Mouse (Mus musculus): ENCODE data around the gene Ppp2r5c. TPM values are rescaled to one million over a fixed set of nuclear protein-coding genes. Genes with fewer than 3 reads are reported as not detected.
A peak's percentile ranks its signal among the peaks of the same experiment; 100 is the strongest.

Gene Ppp2r5c
- polyA plus RNA-seq, 1 experiment from 2014 or later, result 138 TPM

GRCm38 (mm10) chr12:110436638-110437366 is 10.1 kb upstream of the Ppp2r5c start:
- no peak for ATAC-seq
- no peak overlapping the region for H3K9ac ChIP-seq (ENCODE audit: low read length)
- 70% methylated on average over 9 of the region's 9 CpGs for WGBS

GRCm38 (mm10) chr12:110437367-110437703 is 9.6 kb upstream of the Ppp2r5c start:
- 57% methylated on average over 7 of the region's 7 CpGs for WGBS
- no peaks in the 10 kb centered on the region for H3K27me3 ChIP-seq (replicated peaks; ENCODE audit: control insufficient read depth, insufficient read depth, low read length)
- no peaks in the 10 kb centered on the region for H3K9me3 ChIP-seq (replicated peaks; ENCODE audit: control insufficient read depth, low read length)
- no peak overlapping the region for H3K4me3 ChIP-seq (ENCODE audit: low read depth, low read length)
- H3K36me3 ChIP-seq (ENCODE audit: control insufficient read depth, insufficient read depth, low read length), result no peaks in the 10 kb centered on the region
- no peaks in the 10 kb centered on the region for H3K4me1 ChIP-seq (ENCODE audit: control insufficient read depth, insufficient read depth, low read length)
- no peak overlapping the region for H3K27ac ChIP-seq (ENCODE audit: low read depth, low read length)
- ATAC-seq, result no peak
- no peak for DNase-seq (ENCODE audit: low spot score)
- no peak overlapping the region for H3K9ac ChIP-seq (ENCODE audit: low read length)
- no peak overlapping the region for H3K4me2 ChIP-seq (ENCODE audit: low read length)

More at GRCm38 (mm10) chr12:110436638-110437366, 10.1 kb upstream of the Ppp2r5c start:
- no peaks in the 10 kb centered on the region for H3K9me3 ChIP-seq (replicated peaks; ENCODE audit: control insufficient read depth, low read length)
- no peak overlapping the region for H3K27ac ChIP-seq (ENCODE audit: low read depth, low read length)
- H3K4me3 ChIP-seq (ENCODE audit: low read depth, low read length), result no peak overlapping the region
- no peaks in the 10 kb centered on the region for H3K27me3 ChIP-seq (replicated peaks; ENCODE audit: control insufficient read depth, insufficient read depth, low read length)
- no peaks in the 10 kb centered on the region for H3K36me3 ChIP-seq (ENCODE audit: control insufficient read depth, insufficient read depth, low read length)
- H3K4me2 ChIP-seq (ENCODE audit: low read length), result no peak overlapping the region
- H3K4me1 ChIP-seq (ENCODE audit: control insufficient read depth, insufficient read depth, low read length), result no peaks in the 10 kb centered on the region
- DNase-seq (ENCODE audit: low spot score), result no peak

DNA sequence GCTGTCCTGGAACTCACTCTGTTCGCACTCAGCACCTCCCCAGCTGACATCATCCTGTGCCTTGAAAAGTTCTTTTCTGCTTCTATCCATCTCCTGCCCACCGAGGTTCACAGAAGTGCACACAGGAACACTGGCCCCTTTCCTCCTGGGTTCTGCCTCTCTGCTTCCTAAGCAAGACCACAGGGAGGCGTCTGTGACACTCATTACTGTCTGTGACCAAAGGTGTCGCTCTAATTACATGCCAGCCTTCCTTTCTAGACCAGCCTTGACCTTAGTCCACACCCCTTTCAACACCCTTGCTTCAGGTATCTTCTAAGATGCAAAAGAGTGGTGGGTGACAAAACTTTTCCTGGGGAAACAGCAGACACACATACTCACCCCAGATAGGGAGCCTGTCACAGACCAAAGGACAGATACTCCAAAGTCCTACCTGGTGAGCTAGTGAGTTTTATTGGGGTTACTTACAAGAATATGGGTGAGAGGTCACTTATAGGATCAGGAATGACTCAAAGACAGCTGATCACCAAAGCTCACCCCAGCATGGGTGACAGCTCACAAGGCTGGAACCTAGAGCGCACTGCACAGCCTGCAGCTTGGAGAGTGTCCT is 8.4 kb upstream of the Ppp2r5c start:
- Histone ChIP-seq H3K4me1 (ENCODE audit: control insufficient read depth, insufficient read depth, low read length) (no peaks in the 10 kb centered on the region), H3K27me3 (replicated peaks; ENCODE audit: control insufficient read depth, insufficient read depth, low read length) (no peaks in the 10 kb centered on the region), H3K9ac (ENCODE audit: low read length) (no peak overlapping the region), H3K36me3 (ENCODE audit: control insufficient read depth, insufficient read depth, low read length) (no peaks in the 10 kb centered on the region), H3K4me2 (ENCODE audit: low read length) (no peak overlapping the region), H3K9me3 (replicated peaks; ENCODE audit: control insufficient read depth, low read length) (no peaks in the 10 kb centered on the region), H3K4me3 (ENCODE audit: low read depth, low read length) (no peak overlapping the region), H3K27ac (ENCODE audit: low read depth, low read length) (no peak overlapping the region)
- DNase-seq (ENCODE audit: low spot score) (no peak), ATAC-seq (no peak)
- WGBS, result 44% methylated on average over 5 of the region's 5 CpGs

GRCm38 (mm10) chr12:110442238-110442637 is 4.7 kb upstream of the Ppp2r5c start:
- Histone ChIP-seq H3K9me3 (replicated peaks; ENCODE audit: control insufficient read depth, low read length) (no peaks in the 10 kb centered on the region), H3K9ac (ENCODE audit: low read length) (no peak overlapping the region), H3K36me3 (ENCODE audit: control insufficient read depth, insufficient read depth, low read length) (no peaks in the 10 kb centered on the region), H3K4me1 (ENCODE audit: control insufficient read depth, insufficient read depth, low read length) (peaks cover 4% of the 10 kb centered on the region; the same call in 1 of the 2 replicates), H3K27me3 (replicated peaks; ENCODE audit: control insufficient read depth, insufficient read depth, low read length) (no peaks in the 10 kb centered on the region), H3K4me2 (ENCODE audit: low read length) (no peak overlapping the region), H3K27ac (ENCODE audit: low read depth, low read length) (no peak overlapping the region), H3K4me3 (ENCODE audit: low read depth, low read length) (no peak overlapping the region)
- 83% methylated on average over 2 of the region's 2 CpGs for WGBS
- DNase-seq (ENCODE audit: low spot score) (no peak), ATAC-seq (no peak)

DNA sequence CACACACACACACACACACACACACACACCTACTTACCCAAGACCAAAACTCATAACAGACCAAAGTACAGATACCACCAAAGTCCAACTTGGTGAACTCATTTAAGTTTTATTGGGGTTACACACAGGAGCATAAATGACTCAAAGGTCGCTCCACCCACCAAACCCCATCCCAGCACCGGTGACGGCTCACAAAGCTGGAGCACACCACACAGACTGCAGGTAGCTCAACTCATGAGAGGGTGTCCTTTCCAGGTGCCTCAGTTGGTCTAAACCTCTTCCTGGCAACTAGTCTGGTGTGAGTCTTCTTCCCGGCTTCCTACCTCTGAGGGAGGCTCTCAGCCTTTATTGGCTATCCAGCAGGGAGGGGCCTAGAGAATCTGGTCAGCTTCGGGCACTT is 2.4 kb upstream of the Ppp2r5c start:
- no peaks in the 10 kb centered on the region for H3K9me3 ChIP-seq (replicated peaks; ENCODE audit: control insufficient read depth, low read length)
- ATAC-seq, result no peak
- no peak overlapping the region for H3K9ac ChIP-seq (ENCODE audit: low read length)
- H3K27me3 ChIP-seq (replicated peaks; ENCODE audit: control insufficient read depth, insufficient read depth, low read length), result no peaks in the 10 kb centered on the region
- H3K4me3 ChIP-seq (ENCODE audit: low read depth, low read length), result no peak overlapping the region
- H3K4me1 ChIP-seq (ENCODE audit: control insufficient read depth, insufficient read depth, low read length), result peaks cover 8% of the 10 kb centered on the region
- H3K4me2 ChIP-seq (ENCODE audit: low read length), result no peak overlapping the region
- no peaks in the 10 kb centered on the region for H3K36me3 ChIP-seq (ENCODE audit: control insufficient read depth, insufficient read depth, low read length)
- no peak overlapping the region for H3K27ac ChIP-seq (ENCODE audit: low read depth, low read length)
- WGBS, result 81% methylated on average over 5 of the region's 5 CpGs
- no peak for DNase-seq (ENCODE audit: low spot score)

DNA sequence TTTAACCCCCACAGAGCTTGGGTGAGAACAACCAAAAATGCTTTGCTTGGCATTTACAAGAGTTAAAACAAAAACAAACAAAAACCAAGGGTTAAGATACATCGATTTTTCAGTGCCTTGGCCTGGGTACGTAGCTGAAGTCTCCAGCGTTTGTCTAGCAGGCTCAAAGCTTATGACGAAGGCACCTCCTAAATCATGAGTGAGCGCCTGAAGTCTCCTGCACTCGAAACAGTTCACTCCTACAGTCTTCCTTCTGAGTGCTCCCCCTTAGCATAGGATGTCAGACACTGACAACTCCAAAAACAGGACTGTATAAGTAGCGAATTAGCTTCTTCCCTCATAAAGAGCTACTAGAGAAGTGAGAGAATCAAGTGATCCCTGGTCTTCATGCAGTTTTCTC is 1.1 kb upstream of the Ppp2r5c start:
- Histone ChIP-seq H3K27ac (ENCODE audit: low read depth, low read length) (no peak overlapping the region; the same call in 1 of the 2 replicates), H3K4me1 (ENCODE audit: control insufficient read depth, insufficient read depth, low read length) (peaks cover 8% of the 10 kb centered on the region), H3K4me2 (ENCODE audit: low read length) (peak overlapping the region; percentile 72), H3K4me3 (ENCODE audit: low read depth, low read length) (peak overlapping the region; percentile 79), H3K36me3 (ENCODE audit: control insufficient read depth, insufficient read depth, low read length) (0 out of 2 replicates have a peak, but pooled peaks cover 4% of the 10 kb centered on the region), H3K9ac (ENCODE audit: low read length) (peak overlapping the region; percentile 64), H3K27me3 (replicated peaks; ENCODE audit: control insufficient read depth, insufficient read depth, low read length) (no peaks in the 10 kb centered on the region), H3K9me3 (replicated peaks; ENCODE audit: control insufficient read depth, low read length) (no peaks in the 10 kb centered on the region)
- no peak for ATAC-seq
- WGBS, result 44% methylated on average over 7 of the region's 7 CpGs
- DNase-seq (ENCODE audit: low spot score), result peak; percentile 3

DNA sequence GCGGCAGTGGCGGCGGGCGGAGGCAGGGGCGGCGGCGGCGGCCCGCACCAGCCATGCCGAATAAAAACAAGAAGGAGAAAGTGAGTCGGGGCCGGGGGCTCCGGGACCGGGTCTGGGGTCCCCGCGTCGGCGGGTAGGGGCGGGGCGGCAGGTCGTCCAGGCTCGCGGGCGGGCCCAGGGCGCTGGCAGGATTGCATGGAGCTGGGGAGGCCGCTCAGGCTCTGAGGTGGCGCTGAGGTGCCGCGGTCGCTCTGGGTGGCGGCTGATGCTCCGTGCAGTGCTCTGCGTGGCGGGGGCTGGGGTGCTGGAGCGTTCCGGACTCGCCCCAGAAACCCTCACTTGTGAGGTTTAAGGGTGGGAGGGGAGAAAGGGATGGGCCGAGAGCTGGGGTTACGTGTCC is 386 bp downstream of the Ppp2r5c start:
- H3K9me3 ChIP-seq (replicated peaks; ENCODE audit: control insufficient read depth, low read length), result no peaks in the 10 kb centered on the region
- H3K36me3 ChIP-seq (ENCODE audit: control insufficient read depth, insufficient read depth, low read length), result 0 out of 2 replicates have a peak, but pooled peaks cover 4% of the 10 kb centered on the region
- peak; percentile 37 for DNase-seq (ENCODE audit: low spot score)
- 0% methylated on average over 30 of the region's 39 CpGs for WGBS
- H3K4me1 ChIP-seq (ENCODE audit: control insufficient read depth, insufficient read depth, low read length), result peaks cover 8% of the 10 kb centered on the region
- peak overlapping the region; percentile 94 for H3K27ac ChIP-seq (ENCODE audit: low read depth, low read length)
- H3K4me3 ChIP-seq (ENCODE audit: low read depth, low read length), result peak overlapping the region; percentile 79
- H3K4me2 ChIP-seq (ENCODE audit: low read length), result peak overlapping the region; percentile 72
- ATAC-seq, result peak; percentile 57
- H3K27me3 ChIP-seq (replicated peaks; ENCODE audit: control insufficient read depth, insufficient read depth, low read length), result no peaks in the 10 kb centered on the region
- H3K9ac ChIP-seq (ENCODE audit: low read length), result peak overlapping the region; percentile 82

GRCm38 (mm10) chr12:110448767-110449166 is 1.8 kb downstream of the Ppp2r5c start:
- DNase-seq (ENCODE audit: low spot score) (no peak), ATAC-seq (no peak)
- Histone ChIP-seq H3K9me3 (replicated peaks; ENCODE audit: control insufficient read depth, low read length) (no peaks in the 10 kb centered on the region), H3K36me3 (ENCODE audit: control insufficient read depth, insufficient read depth, low read length) (0 out of 2 replicates have a peak, but pooled peaks cover 4% of the 10 kb centered on the region), H3K9ac (ENCODE audit: low read length) (no peak overlapping the region), H3K4me3 (ENCODE audit: low read depth, low read length) (no peak overlapping the region), H3K27ac (ENCODE audit: low read depth, low read length) (no peak overlapping the region), H3K4me2 (ENCODE audit: low read length) (no peak overlapping the region), H3K27me3 (replicated peaks; ENCODE audit: control insufficient read depth, insufficient read depth, low read length) (no peaks in the 10 kb centered on the region), H3K4me1 (ENCODE audit: control insufficient read depth, insufficient read depth, low read length) (peaks cover 8% of the 10 kb centered on the region)
- WGBS, result 60% methylated on average over 10 of the region's 10 CpGs

DNA sequence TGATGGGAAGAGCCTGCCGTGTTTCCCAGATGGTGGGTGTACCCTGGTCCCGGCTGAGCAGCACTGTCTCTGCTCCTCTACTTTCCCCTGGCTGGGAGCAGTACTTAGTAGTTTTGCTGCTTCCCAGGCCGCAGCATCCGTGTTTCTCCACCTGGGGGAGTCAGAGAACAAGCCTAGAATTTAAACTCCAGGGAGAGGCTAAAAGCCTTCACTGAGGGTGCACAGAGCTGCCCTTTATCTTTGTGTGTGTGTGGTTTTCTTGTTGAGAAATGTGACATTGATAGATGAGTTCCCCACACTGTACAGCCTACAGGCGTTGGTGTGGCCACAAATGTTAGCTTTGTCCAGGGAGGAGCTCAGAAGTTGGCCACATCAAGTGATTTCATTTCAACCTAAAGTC is 7.3 kb downstream of the Ppp2r5c start:
- Histone ChIP-seq H3K4me1 (ENCODE audit: control insufficient read depth, insufficient read depth, low read length) (no peaks in the 10 kb centered on the region), H3K27me3 (replicated peaks; ENCODE audit: control insufficient read depth, insufficient read depth, low read length) (no peaks in the 10 kb centered on the region), H3K27ac (ENCODE audit: low read depth, low read length) (no peak overlapping the region), H3K4me3 (ENCODE audit: low read depth, low read length) (no peak overlapping the region), H3K9me3 (replicated peaks; ENCODE audit: control insufficient read depth, low read length) (no peaks in the 10 kb centered on the region), H3K4me2 (ENCODE audit: low read length) (no peak overlapping the region), H3K36me3 (ENCODE audit: control insufficient read depth, insufficient read depth, low read length) (0 out of 2 replicates have a peak, but pooled peaks cover 4% of the 10 kb centered on the region), H3K9ac (ENCODE audit: low read length) (no peak overlapping the region)
- 20% methylated on average over 5 of the region's 5 CpGs for WGBS
- peak; percentile 42; the same call in 1 of the 2 replicates for ATAC-seq
- peak; percentile 50 for DNase-seq (ENCODE audit: low spot score)
